Mouse (Mus musculus) kidney, postnatal 0 days (tissue): ENCODE results near the gene Calml3. TPM values are rescaled to one million over a fixed set of nuclear protein-coding genes. Genes with fewer than 3 reads are reported as not detected.

Source experiments
- ATAC-seq: fragments of 200-750 bp; cut with Nextera tagmentation; replicated peaks from 2 replicates; pipeline ENCODE4 v1.8.0; 2017; ENCODE audit warnings: low read depth, moderate number of reproducible peaks, moderate TSS enrichment, moderate library complexity; ENCODE audit not compliant: low FRiP score
- DNase-seq: peaks from one replicate; pipeline ENCODE4 v3.0.0-alpha.2; 2016; ENCODE audit warnings: low spot score
- H3K27ac ChIP-seq: fragments of 300-500 bp; sonication (generic); 2 replicates; pipeline ENCODE4 v1.5.1; 2014; ENCODE audit warnings: mild to moderate bottlenecking
- H3K27me3 ChIP-seq: fragments of 300-500 bp; sonication (generic); 2 replicates; pipeline ENCODE4 v1.6.1; 2014; ENCODE audit warnings: low read length, mixed read lengths; ENCODE audit not compliant: insufficient read depth
- H3K36me3 ChIP-seq: fragments of 300-500 bp; sonication (generic); 2 replicates; pipeline ENCODE4 v1.6.1; 2014; ENCODE audit warnings: low read length, mixed read lengths; ENCODE audit not compliant: insufficient read depth
- H3K4me1 ChIP-seq: fragments of 300-500 bp; sonication (generic); replicated peaks from 2 replicates; pipeline ENCODE4 v1.6.1; 2014; ENCODE audit warnings: antibody characterized with exemption, low read length, mixed read lengths; ENCODE audit not compliant: insufficient read depth
- H3K4me2 ChIP-seq: fragments of 300-500 bp; sonication (generic); 2 replicates; pipeline ENCODE4 v1.6.1; 2014; ENCODE audit warnings: mild to moderate bottlenecking, low read length, moderate library complexity, mixed read lengths
- H3K4me3 ChIP-seq: fragments of 300-500 bp; sonication (generic); replicated peaks from 2 replicates; pipeline ENCODE4 v1.5.1; 2014; ENCODE audit warnings: low read depth, low read length
- H3K9ac ChIP-seq: fragments of 300-500 bp; sonication (generic); 2 replicates; pipeline ENCODE4 v1.6.1; 2014; ENCODE audit warnings: low read depth, low read length
- H3K9me3 ChIP-seq: fragments of 300-500 bp; sonication (generic); replicated peaks from 2 replicates; pipeline ENCODE4 v1.6.1; 2016; ENCODE audit warnings: low read length, inconsistent platforms, mixed read lengths
- CTCF ChIP-seq: IDR thresholded peaks from 2 replicates; pipeline ENCODE4 v1.5.1; 2016; ENCODE audit warnings: antibody characterized with exemption, low read depth, mild to moderate bottlenecking, moderate library complexity
- WGBS: fragments of 180-500 bp; shearing (Covaris S2); extraction: QIAGEN DNeasy Blood & Tissue Kit; methylation state at CpG from one replicate; pipeline ENCODE4 v1.1.7; 2014; 5-methylcytosine and 5-hydroxymethylcytosine counted together
- polyA plus RNA-seq: library from polyadenylated mRNA; unstranded; fragments of >200 nt; fragmentation: Nextera tagmentation; extraction: Ambion mirVana; gene quantifications from 2 replicates; pipeline ENCODE4 v1.2.1, GENCODE M21; 2015

Gene Calml3
- polyA plus RNA-seq, 1 experiment from 2014 or later = 1.6 TPM

GRCm38 (mm10) chr13:3831546-3831945 lies 27.4 kb upstream of the Calml3 start:
- no peak for TF ChIP-seq CTCF
- no peaks in the 10 kb centered on the region for H3K36me3 ChIP-seq
- H3K4me2 ChIP-seq = no peak overlapping the region
- 0 out of 2 replicates have a peak overlapping the region, but pooled peaks have one; percentile 8 for H3K27ac ChIP-seq
- no peaks in the 10 kb centered on the region for H3K4me1 ChIP-seq
- no peak for DNase-seq
- no peaks in the 10 kb centered on the region for H3K9me3 ChIP-seq
- 79% methylated on average over 5 of the region's 5 CpGs for WGBS
- no peak for ATAC-seq
- no peak overlapping the region for H3K9ac ChIP-seq
- H3K4me3 ChIP-seq = no peak overlapping the region
- H3K27me3 ChIP-seq = no peaks in the 10 kb centered on the region

GRCm38 (mm10) chr13:3825726-3826125 lies 21.6 kb upstream of the Calml3 start:
- ATAC-seq = no peak
- H3K27ac ChIP-seq = no peak overlapping the region

GRCm38 (mm10) chr13:3822105-3822504 lies 18.0 kb upstream of the Calml3 start:
- no peaks in the 10 kb centered on the region for H3K27me3 ChIP-seq
- ATAC-seq (no peak), DNase-seq (no peak)
- no peak overlapping the region for H3K9ac ChIP-seq
- H3K36me3 ChIP-seq = no peaks in the 10 kb centered on the region
- TF ChIP-seq CTCF = no peak
- 43% methylated on average over 4 of the region's 4 CpGs for WGBS
- H3K27ac ChIP-seq = no peak overlapping the region
- H3K9me3 ChIP-seq = no peaks in the 10 kb centered on the region
- H3K4me1 ChIP-seq = no peaks in the 10 kb centered on the region
- no peak overlapping the region for H3K4me3 ChIP-seq
- H3K4me2 ChIP-seq = no peak overlapping the region

More at GRCm38 (mm10) chr13:3825726-3826125, 21.6 kb upstream of the Calml3 start:
- no peaks in the 10 kb centered on the region for H3K36me3 ChIP-seq
- H3K27me3 ChIP-seq = no peaks in the 10 kb centered on the region
- H3K4me2 ChIP-seq = no peak overlapping the region
- no peak for TF ChIP-seq CTCF
- H3K9me3 ChIP-seq = no peaks in the 10 kb centered on the region
- no peak overlapping the region for H3K4me3 ChIP-seq
- DNase-seq = no peak
- no peaks in the 10 kb centered on the region for H3K4me1 ChIP-seq
- H3K9ac ChIP-seq = no peak overlapping the region

DNA sequence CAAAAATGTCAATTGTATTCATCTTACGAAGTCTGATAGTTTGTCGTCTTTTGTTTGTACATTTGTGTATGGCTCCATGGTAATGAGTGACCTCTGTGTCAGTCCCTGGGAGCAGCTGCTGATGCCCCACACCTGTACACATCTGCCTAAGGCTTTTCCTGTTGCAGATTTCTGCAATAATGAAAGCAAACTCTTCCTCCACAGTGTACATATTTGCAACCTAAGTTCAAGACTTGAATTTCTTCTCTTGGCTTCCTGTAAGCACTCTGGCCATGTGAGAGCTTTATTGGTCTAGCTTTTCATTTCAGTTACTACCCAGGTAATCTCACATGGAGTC lies 14.6 kb upstream of the Calml3 start:
- 83% methylated on average over 2 of the region's 2 CpGs for WGBS
- H3K4me3 ChIP-seq = no peak overlapping the region
- no peak for TF ChIP-seq CTCF
- H3K27me3 ChIP-seq = no peaks in the 10 kb centered on the region
- no peak overlapping the region for H3K4me2 ChIP-seq
- DNase-seq (no peak), ATAC-seq (no peak)
- H3K9me3 ChIP-seq = no peaks in the 10 kb centered on the region
- no peak overlapping the region for H3K27ac ChIP-seq
- no peak overlapping the region for H3K9ac ChIP-seq
- H3K4me1 ChIP-seq = no peaks in the 10 kb centered on the region
- no peaks in the 10 kb centered on the region for H3K36me3 ChIP-seq

GRCm38 (mm10) chr13:3818012-3818739 lies 14.1 kb upstream of the Calml3 start:
- no peaks in the 10 kb centered on the region for H3K27me3 ChIP-seq
- ATAC-seq (no peak), DNase-seq (no peak)
- no peak overlapping the region for H3K4me3 ChIP-seq
- no peak overlapping the region for H3K4me2 ChIP-seq
- H3K4me1 ChIP-seq = no peaks in the 10 kb centered on the region
- no peaks in the 10 kb centered on the region for H3K9me3 ChIP-seq
- no peak overlapping the region for H3K27ac ChIP-seq
- no peak for TF ChIP-seq CTCF
- no peak overlapping the region for H3K9ac ChIP-seq
- no peaks in the 10 kb centered on the region for H3K36me3 ChIP-seq
- 75% methylated on average over 5 of the region's 5 CpGs for WGBS

DNA sequence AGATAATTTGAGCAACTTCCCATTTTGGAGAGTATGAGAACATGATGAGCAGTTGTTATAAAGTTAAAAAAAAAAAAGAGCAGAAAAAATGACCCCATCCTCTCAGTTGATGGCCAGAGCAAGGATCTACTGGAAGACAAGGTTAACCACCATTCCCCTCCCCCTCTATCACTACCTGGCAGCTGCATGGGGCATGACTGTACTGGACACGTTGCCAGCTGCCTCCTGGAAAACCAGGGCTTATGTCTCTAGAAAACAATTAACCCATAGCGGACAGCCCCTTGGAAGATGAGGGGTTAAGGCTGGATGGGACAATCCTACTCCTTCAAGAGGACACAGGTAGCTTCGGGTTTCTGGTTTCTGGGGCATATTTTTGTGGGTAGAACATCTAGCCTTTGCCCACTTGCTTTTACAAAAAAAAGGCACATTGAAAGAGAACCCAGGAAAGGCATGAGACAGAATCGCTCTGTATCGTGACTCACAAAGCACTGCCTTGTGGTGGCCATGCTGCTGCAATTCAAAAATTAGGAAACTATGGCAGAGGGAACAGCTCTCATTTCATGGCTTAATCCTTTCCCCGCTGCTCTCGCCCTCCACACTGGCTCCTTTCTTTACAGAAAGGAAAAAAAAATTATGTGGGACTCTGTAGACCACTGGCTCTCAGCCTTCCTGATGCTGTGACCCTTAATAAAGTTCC lies 3.2 kb upstream of the Calml3 start:
- H3K9ac ChIP-seq = no peak overlapping the region
- no peaks in the 10 kb centered on the region for H3K9me3 ChIP-seq
- no peak overlapping the region for H3K4me3 ChIP-seq
- no peak for DNase-seq
- H3K36me3 ChIP-seq = no peaks in the 10 kb centered on the region
- ATAC-seq = no peak
- 79% methylated on average over 7 of the region's 7 CpGs for WGBS
- no peak for TF ChIP-seq CTCF
- H3K27ac ChIP-seq = no peak overlapping the region
- no peak overlapping the region for H3K4me2 ChIP-seq
- peaks cover 4% of the 10 kb centered on the region for H3K4me1 ChIP-seq
- H3K27me3 ChIP-seq = no peaks in the 10 kb centered on the region

DNA sequence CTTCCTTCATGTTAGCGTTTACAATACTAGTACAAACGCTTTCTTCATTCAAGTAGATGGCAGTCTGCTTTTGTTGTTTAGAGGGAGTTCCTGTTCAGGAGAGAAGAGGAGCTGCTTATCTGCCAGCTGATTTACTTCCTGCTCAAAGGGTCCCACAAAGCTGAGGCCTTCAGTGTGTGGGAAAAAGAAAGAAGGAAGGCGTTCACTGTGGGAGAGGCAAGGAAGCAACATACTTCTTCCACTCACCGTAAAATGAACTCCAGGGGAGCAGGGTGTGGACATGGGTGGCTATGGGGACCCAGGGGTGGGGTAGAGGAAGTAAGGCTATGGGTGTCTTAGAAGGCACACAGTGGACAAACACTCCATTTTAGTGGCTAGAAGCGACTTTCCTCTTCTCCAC lies 1.5 kb upstream of the Calml3 start:
- Histone ChIP-seq H3K4me2 (no peak overlapping the region), H3K4me1 (peaks cover 4% of the 10 kb centered on the region), H3K9me3 (no peaks in the 10 kb centered on the region), H3K9ac (no peak overlapping the region), H3K27ac (no peak overlapping the region), H3K4me3 (no peak overlapping the region), H3K36me3 (no peaks in the 10 kb centered on the region), H3K27me3 (no peaks in the 10 kb centered on the region)
- TF ChIP-seq CTCF = no peak
- WGBS = 62% methylated on average over 5 of the region's 5 CpGs
- ATAC-seq = no peak
- no peak for DNase-seq
